Mouse (Mus musculus): ENCODE data around the gene 1700123O20Rik. TPM values are rescaled to one million over a fixed set of nuclear protein-coding genes. Genes with fewer than 3 reads are reported as not detected.

Gene 1700123O20Rik
- total RNA-seq, 1 experiment from 2014 or later: 24.1 TPM

DNA sequence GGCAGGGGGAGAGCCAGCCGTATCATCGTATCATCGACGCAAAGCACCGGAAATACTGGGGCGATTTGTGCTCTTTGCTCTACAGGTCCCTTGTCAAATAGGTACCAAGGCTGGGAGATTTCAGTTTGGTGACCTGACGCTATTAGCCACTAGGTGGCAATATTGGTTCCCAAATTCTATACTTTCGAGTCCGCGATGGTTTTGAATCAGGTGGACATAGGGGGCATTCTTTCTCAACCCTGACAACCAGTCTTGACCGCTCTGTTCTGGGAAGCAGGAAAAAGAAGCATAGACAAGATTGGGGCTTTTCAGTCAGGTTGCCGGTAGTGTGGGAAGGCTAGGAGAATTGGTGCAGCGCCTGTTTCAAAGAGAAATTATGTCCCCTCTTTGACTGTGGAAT is 28.1 kb downstream of the 1700123O20Rik start:
- ATAC-seq (replicated peaks; ENCODE audit: insufficient number of reproducible peaks, low FRiP score, low TSS enrichment, poor library complexity, severe bottlenecking): peak; percentile 64

DNA sequence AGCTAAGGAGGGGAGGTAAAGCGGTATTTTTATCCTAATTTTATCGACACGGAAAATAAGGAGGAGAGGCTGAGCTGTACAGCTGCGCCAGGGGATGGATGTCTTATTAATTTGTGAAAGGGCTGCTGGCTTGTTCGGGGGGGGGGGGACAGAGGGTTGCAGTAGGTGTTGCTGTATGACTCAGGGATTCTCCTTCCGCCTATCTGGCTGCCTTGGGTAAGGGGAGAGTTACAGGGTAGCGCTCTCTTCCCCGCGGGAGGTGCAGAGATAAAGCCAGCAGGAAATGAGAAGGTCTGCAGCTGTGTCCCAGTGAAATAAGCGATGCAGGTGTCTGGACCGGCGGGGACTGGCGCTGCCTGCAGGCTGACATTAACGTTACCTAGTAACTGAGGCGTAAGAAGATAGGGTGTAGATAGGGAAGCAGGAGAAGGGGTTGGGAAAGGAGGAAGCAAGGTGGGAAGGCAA is 28.6 kb downstream of the 1700123O20Rik start:
- no peak for ATAC-seq (replicated peaks; ENCODE audit: insufficient number of reproducible peaks, low FRiP score, low TSS enrichment, poor library complexity, severe bottlenecking)

DNA sequence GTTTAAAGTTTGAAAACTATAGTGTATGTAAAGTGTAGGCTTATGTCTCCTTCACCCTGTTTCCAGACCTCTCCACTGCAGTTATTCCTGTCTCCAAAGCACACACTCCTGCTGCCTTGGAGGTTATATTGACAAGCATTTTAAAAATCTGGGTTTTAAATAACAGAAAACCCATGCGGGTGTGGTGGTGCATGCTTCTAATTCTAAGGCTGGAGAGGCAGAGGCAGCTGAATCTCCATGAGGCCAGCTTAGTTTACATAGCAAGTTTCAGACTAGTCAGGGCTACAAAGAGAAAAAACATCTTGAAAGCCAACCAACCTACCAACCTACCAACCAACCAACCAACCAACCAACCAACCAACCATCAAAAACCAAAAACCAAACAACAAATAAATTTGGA is 29.4 kb downstream of the 1700123O20Rik start:
- ATAC-seq (replicated peaks; ENCODE audit: insufficient number of reproducible peaks, low FRiP score, low TSS enrichment, poor library complexity, severe bottlenecking): no peak

DNA sequence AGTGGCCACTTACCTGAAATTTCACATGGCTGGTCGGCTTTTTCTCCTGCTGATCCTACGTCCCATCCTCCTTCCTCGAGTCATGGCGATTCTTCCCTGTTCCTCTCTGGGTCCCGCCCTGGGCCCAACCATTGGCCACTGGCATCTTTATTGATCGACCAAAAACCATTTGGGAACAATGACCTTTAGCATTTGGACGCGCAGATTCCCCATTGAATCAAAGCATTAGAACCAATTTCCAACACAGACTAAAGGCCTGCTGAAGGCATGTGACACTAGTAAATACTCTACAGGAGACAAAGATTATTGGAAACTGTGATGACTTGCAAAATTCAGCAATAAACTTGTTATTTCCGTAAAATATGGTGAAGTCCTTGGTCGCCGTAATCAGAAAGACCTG is 34.0 kb downstream of the 1700123O20Rik start:
- no peak for ATAC-seq (replicated peaks; ENCODE audit: insufficient number of reproducible peaks, low FRiP score, low TSS enrichment, poor library complexity, severe bottlenecking)

DNA sequence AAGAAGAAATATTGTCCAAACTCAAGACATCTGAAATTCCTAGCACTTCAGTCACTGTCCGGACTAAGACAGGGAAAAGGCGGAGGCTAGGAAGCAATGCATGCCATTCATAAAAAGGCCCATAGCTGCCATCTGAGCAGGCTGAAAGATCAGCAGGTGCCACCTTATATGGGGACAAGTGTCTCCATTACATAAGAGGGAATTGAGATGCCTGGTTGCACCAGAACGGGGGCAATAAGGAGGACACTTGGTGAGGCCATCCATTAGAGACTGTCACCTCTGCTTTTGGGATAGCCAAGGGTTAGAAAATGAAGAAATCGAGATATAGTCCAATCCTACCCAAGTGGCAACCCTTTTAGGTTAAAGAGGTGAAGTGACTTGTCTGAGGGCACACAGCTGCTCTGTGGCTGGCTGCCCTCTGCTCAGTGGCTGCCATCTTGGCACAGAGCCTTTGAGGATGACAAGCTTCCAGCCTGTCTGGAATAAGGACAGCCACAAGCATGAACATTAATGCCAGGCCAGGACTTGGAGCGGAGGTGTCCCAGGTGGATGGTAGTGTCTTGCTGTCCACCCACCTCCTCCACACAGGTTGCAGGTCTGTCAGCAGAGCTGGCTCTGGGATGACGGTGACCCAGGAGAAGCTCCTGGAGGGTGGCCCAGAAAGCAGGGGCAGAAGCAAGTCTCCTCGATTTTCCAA is 34.8 kb downstream of the 1700123O20Rik start:
- ATAC-seq (replicated peaks; ENCODE audit: insufficient number of reproducible peaks, low FRiP score, low TSS enrichment, poor library complexity, severe bottlenecking): no peak

DNA sequence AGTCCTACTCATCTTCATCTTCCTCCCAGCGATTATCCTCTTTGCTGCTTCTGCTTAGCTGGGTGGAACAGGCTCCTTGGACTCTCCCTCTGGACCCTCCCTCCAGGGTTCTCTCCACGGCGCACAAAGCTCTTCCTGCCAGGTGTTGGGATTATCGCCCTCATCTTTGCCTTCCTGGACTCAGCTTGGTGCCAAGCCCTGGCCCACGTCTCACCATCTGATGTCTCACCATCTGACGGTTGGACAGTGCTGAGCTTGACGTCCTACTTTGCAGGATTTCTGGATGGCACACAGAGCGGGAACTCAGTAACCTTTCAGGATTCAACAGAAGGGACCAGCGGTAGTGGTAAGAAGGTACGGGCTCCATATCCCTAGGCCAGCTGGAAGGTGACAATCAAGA is 35.7 kb downstream of the 1700123O20Rik start:
- ATAC-seq (replicated peaks; ENCODE audit: insufficient number of reproducible peaks, low FRiP score, low TSS enrichment, poor library complexity, severe bottlenecking): no peak

DNA sequence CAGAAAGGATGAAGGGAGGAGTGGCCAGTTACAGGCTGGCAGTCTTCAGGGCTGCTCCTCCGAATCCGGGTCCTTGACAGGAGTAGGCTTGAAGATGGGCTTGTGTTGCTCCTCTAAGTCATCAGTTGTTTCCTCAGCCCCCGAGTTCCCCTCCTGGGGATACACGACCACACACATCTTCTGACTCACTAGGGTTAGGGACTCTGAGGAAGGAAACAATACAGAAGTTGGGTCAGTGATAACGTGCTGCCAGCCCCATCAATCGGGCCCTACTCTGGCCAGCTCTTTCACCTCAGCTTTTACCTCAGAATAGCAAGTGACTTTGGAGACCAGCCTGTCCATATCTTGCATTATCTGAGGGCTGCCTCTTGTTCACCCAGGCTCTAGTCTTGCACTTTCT is 38.0 kb downstream of the 1700123O20Rik start:
- no peak for ATAC-seq (replicated peaks; ENCODE audit: insufficient number of reproducible peaks, low FRiP score, low TSS enrichment, poor library complexity, severe bottlenecking)

DNA sequence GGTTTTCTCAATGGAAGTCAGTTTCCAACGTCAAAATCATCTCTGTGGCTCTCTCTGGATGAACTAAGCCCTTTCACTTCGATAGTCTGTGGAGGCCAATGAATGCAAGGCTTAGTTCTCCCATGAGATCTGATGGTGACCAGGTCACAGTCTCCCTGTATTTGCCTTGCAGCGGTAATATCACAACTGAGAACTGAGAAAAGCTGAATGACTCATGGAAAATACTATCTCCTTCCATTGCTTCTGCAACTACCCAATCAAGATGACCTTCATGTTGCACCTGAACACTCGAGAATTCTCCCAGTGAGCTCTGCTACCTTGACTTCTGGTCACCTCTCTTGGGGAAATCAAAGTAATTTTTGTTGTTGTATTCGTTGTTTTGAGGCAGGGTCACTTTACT is 41.5 kb downstream of the 1700123O20Rik start:
- no peak for ATAC-seq (replicated peaks; ENCODE audit: insufficient number of reproducible peaks, low FRiP score, low TSS enrichment, poor library complexity, severe bottlenecking)

DNA sequence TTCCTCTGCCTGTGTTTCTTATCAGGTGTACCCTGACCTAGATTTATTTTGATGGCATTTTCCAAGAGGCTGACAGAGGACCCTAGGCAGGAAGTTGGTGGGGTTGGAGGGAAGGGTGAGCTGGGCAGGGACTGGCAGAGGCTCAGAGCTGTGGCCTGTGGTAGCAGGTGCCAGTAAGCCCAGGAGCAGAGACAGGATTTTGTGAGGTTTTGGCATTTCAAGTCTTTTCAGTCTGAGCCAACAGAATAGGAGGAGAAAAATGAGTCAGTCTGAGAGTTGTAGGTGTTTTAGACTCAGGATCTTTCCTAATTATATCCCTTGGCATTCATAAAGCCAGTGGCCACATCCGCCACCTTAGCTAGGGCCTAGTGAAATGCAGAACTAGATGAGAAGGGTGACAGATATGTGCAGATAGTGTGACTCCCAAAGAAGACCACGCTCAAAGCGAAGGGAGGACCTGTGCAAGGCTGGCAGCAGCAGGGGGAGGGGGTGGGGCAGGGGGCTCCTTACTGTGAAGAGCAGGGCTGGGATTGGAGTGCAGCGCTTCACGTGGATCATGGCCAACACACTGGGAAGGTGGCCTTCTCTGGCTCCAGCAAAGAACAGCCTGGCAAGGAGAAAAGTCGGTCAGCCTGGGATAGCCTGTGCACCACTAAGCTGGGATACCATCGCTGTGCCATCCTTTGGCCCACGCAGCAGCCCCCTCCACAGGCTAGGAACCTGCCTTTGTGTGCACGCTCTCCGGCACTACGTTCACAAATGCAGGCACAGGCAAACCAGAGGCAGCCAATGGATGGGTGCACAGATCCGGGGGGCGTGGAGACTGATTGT is 43.0 kb downstream of the 1700123O20Rik start:
- ATAC-seq (replicated peaks; ENCODE audit: insufficient number of reproducible peaks, low FRiP score, low TSS enrichment, poor library complexity, severe bottlenecking): no peak

DNA sequence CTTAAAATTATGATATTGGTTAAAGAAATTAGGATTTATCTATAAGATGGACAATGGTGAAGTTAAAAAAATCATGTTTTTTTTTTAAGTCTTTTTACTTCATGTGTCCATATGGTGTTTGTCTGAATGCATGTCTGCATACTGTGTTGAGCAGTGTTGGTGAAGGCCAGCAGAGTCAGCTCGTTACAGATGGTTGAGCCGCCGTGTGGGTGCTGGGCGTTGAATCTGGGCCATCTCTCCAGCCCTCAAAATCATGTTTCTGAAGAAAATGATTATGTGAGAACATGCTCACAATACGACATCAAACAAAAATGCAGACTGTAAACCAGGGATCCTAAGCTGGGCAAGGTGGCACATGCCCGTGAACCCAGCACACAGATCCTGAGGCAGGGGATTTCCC is 44.3 kb downstream of the 1700123O20Rik start:
- no peak for ATAC-seq (replicated peaks; ENCODE audit: insufficient number of reproducible peaks, low FRiP score, low TSS enrichment, poor library complexity, severe bottlenecking)

DNA sequence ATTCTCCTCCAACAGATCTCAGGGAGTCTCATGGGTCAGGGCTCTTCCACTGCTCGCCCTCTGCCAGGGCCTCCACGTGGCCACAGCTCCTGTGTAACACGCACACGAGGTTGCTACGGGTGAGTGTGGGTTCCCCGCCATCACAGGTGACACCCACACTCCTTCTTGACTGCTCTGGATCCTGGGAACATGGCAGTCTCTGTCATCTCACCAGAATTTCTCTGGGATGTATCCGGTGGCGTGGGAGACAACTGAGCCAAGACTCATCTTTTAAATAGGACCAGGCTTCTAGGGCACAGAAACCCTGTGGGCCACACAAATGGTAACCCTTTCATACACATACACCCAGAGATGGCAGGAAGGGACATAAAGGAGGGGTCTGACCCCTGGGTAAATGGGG is 46.2 kb downstream of the 1700123O20Rik start:
- ATAC-seq (replicated peaks; ENCODE audit: insufficient number of reproducible peaks, low FRiP score, low TSS enrichment, poor library complexity, severe bottlenecking): no peak

DNA sequence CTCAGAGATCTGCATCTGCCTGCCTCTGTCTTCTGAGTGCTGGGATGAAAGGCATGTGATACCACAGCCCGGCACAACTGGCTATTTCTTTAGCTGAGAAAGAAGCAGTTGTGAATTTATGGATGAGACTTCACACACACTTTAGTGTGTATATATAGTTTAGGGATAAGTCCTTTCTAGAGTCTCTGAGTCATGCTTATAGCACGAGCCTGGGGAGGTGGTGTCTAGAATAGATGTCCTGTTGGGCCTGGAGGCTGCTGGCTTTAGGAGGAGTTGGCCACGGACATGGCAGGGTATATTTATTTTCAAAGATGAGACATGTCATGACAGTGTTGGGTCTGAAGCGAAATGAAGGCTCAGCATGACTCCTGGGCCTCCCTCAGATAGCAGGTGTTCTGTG is 48.0 kb downstream of the 1700123O20Rik start:
- ATAC-seq (replicated peaks; ENCODE audit: insufficient number of reproducible peaks, low FRiP score, low TSS enrichment, poor library complexity, severe bottlenecking): no peak

DNA sequence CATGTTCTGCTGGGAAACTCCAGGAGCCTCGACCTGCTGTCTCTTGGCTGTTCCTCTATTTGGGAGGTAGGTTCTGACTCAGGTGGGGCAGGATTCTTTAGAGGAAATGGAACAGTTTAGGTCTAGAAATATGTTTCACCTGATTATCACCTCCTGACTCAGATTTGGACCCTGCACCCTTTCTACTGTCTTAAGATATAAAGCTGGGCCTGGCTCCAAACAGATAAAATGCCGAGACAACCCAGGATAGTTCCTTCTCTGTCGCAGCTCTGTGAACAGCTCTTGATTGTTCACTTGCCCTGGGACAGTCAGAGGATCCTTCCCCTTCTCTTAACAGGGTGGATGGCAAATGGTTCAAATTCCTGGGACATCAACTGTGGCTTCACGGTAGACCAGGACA is 49.2 kb downstream of the 1700123O20Rik start:
- no peak for ATAC-seq (replicated peaks; ENCODE audit: insufficient number of reproducible peaks, low FRiP score, low TSS enrichment, poor library complexity, severe bottlenecking)

DNA sequence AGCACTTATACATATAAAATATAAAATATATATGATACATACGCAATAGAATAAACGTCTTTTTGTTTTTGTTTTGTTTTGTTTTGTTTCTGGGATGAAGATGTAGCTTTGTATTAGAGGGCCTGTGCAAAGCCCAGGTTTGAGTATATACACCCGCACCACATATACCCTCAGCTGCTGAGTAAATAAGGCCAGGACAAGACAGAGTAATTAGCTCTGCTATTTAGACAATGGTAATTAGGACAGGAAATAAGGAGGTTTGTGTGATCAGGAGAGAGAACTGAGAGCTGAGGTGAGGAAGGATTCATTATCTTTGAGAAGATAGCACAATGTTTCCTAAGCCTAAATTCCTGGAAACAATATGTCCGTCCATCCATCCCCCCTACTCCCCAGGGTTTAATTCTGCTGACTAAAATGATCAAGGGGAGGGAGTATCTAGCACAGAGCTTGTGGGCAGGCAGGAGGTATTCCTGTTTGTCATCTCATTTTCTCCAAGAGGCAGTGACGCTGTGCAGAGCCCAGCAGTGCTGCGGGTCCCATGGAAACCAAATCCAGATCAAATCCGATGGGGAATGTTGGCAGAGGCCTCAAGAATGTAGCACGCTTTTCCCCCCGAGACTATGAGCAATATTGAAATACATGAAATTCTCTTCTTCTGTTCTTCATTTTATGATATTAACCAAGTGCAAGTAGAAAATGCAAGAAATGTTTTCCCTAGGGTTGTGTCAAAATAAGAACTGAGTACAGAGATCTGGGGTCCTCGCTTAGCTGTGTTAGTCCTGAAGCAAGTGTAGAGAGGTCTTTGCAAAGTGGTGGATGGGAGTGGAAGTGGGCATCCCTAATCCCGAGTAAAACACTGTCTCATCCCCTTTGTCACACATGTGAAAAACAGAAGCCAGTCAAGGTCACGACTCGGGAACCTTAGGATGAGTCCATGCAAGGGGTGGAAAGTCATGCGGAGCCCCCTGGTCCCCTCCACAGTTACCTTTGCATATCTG is 50.8 kb downstream of the 1700123O20Rik start:
- ATAC-seq (replicated peaks; ENCODE audit: insufficient number of reproducible peaks, low FRiP score, low TSS enrichment, poor library complexity, severe bottlenecking): no peak

DNA sequence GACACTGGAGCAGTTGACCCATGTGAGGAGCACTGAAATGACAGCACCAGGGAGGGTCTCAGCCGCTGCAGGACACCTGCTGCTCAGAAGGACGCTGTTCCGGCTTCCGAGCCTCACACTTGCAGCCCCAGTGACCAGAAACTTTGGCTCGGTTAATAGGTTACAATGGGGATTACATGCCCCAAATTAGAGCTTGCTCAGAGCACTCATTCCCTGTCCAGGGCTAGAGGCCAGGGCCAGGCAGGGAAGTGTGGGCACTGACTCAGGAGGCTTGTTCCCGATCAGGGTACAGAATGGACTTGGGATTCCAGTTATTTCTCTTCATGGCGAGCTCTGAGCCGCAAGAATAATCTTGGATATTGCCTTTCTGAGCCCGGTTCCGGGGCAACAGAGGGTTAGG is 51.6 kb downstream of the 1700123O20Rik start:
- ATAC-seq (replicated peaks; ENCODE audit: insufficient number of reproducible peaks, low FRiP score, low TSS enrichment, poor library complexity, severe bottlenecking): no peak

Measured in monocyte, adult 5-6 weeks (primary cell).